Mouse (Mus musculus) induced T-regulatory cell, adult 2 months (primary cell): ENCODE results near the gene Crip1.
A peak's percentile ranks its signal among the peaks of the same experiment; 100 is the strongest.

ENCODE experiments used
- DNase-seq: peaks from one replicate; pipeline ENCODE4 v3.0.0-alpha.2; 2012; ENCODE audit warnings: low read depth

Gene Crip1

DNA sequence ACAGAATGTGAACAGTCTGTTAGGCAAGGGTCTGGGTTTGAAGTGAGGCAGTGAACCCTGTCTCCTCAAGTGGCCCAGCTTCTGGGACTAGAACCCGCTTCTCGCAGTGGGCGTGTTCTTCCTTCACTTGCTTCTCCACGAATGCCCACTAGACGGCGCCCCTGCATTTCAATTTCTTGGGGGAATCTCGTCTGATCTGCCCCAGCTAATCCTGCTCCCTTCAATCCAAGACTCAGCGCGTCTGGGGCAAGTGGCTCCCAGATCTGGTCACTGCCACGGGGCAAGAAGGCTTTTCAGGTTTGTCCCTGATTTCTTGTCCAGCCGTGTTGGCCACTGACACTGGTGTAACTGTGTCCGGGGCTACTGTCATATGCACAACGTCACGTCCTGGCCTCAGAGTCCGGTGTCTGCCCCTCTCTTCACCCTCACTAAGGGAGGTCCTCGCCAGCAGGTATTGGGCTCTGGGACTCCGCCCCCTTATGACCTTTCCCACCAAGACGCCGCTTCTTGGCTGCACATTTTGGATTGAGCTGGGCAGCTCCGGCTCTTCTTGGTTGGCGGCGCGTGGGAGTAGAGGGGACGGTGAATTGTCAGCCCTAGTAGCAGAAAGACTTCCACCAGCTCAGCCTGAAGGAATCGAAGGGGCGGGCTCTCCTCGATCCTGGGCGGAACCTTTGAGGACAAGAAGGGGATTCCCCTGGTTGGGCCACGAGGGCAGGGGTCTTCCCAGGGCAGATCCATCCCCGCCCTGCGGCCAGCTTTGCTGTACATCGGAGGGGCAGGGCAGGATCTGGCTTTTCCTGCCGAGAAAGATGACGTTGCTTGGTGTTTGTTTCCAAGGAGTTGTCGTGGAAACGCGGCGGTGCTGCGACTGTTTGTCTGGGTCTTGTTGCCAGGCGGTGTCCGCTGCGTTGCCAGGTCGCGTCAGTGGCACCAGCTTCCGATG is at the start of gene Crip1:
Gene Crip1 (plus strand): TSS at position 205 of the 946 bp plus-strand sequence.
- peak; percentile 96 for DNase-seq

- DNase-seq: no peak
These were observed 49.1 kb upstream of the Crip1 start for GRCm38 (mm10) chr12:113097040-113097439.

GRCm38 (mm10) chr12:113097749-113098281 is 48.3 kb upstream of the Crip1 start, which contains the start of gene Mta1:
TSS of gene Mta1 (plus strand) at chr12:113098278.
- DNase-seq: peak; percentile 77

DNA sequence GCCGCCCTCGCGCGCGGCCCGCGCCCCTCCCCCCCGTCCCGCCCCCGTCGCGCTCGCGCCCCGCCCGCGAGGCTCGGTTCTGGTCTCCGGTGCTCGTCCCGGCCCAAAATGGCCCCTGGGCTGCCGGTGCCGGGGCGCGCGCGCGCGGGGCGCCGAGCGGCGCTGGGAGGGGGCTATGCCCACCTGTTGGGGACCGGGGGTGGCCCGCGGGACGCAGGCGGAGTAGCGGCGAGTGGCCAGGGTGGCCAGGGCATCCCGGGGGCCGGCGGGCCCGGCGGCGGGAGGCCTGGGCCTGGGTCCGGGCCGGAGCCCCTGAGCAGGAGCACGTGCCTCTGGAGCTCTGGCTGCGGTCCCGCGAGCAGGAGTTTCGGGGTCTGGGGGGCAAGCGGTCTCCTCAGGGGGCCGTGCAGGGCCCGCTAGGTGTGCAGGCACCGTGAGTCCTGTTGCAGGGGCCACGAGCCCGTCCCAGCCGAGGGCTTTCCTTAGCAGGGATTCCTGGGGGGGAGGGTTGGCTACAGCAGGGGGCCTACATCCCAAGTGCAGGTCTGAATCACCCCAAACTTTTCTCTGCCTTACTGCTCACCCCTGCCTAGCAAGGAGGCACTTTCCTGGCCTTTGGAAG is 47.5 kb upstream of the Crip1 start:
- DNase-seq: peak; percentile 59

- peak; percentile 40 for DNase-seq
These were observed 46.5 kb upstream of the Crip1 start for GRCm38 (mm10) chr12:113099470-113100237.

GRCm38 (mm10) chr12:113100448-113101076 is 45.6 kb upstream of the Crip1 start:
- peak; percentile 27 for DNase-seq

- peak; percentile 53 for DNase-seq
These were observed 44.7 kb upstream of the Crip1 start for GRCm38 (mm10) chr12:113101251-113101960.

- DNase-seq: peak; percentile 87
These were observed 43.7 kb upstream of the Crip1 start for GRCm38 (mm10) chr12:113102461-113102860.

DNA sequence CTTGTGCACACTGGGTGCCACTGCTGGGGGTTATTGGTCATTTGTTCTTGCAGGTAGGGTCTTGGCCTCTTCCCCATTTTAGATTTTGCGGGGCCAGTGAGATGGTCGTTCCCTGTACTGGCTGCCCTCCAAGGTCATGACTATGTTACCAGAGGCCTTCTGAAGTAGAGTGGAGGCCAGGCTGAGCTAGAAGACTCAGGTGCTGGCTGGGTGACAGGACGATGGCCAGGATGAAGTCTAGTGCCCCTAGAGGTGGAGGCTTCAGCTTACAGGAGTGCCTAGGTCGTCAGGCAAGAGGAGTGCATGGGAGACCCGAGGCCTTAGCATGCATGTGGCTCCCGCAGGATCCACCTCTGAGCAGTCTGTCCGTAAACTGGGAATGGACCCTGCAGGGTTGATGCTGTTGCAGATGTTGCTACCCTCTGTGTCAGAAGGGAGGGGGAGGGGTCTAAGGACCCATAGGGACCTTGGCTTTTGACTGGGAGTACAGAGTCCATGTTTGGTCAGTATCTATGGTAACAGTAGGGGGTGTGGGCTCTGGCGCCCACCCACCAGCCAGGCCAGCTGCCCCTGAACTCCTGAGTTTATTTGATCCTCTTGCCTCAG is 42.2 kb upstream of the Crip1 start:
- DNase-seq: peak; percentile 60

DNA sequence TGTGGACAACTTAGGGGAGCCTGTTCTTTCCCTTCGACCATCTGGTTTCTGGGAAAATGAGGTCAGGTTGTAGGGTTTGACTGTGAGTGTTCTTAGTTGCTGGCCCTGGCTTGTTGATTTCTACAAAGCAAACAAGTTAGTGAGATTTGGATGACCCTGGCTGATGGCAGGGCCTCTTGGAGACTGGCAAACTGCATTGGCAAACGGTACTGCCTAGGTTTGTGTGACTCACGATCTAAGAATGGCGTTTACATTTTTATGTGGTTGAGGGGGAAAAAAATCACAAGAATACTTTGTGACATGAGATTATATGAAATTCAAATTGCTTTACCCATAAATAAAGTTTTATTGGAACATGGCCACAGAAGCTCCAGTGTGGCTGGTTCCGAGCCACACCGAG is 39.7 kb upstream of the Crip1 start:
- DNase-seq: no peak

DNA sequence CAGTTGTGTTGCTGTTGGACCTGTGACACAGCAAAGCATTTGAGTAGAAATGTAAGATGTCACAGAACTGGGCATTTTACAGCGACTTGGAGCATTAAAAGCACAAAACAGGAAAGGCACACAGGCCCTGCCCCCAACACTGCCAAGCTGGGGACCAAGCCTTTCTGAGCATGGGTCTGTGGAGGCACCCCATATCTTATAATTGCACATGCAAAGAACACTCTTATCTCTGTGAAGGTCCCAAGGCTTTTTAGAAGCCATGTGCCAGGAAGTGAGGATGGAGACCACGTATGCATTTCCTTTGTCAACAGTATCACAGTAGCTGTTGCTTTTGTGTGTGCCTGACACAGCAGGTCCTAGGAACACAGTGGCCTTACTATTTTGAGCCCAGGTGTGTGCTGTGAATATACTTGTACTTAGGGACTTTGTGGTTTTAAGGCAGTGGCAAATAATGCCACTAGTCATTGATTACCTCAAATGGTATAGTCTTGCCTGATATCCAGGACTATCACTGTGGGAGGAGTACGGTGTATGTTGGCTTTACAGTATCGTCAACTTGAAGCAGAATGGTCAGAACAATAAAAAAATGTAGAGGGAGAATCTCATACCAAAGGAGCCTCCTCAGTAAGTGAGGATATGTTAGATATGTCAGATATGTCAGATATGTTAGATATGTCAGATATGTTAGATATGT is 38.5 kb upstream of the Crip1 start:
- DNase-seq: peak; percentile 22

DNA sequence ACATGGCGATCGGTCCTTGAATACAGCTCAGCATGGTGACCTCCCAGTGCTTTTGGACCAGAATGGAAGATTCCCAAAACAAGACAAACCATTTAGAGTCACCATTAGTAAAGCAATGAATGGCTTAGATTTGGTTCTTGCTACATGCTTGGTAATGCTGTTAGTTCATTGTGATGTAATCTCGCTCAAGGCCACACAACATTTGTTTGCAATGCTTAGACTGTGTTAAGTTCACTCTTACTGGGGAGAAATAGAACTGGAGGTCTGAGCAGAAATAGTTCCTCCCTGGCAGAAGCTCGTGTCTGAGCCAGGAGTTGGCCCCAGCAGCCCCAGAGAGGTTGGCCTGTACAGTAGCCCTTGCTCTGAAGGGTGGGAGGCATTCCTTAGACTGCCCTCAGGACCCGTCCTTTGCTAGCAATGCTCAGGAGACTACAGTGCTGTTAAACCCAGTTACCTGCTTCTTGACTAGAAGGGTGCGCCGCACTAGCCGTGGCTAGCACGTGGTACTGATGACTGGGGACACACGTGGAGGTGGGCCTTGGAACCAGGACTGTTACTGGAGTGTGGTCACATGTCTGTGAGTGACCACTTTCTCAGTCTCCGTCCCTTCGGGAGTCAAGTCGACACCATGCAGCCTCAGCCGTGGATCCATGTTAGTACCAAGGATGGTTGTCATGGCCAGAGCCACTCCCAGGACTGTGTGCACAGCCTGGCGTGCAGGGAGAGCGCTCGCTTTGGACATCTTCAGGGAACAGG is 37.4 kb upstream of the Crip1 start:
- DNase-seq: no peak

GRCm38 (mm10) chr12:113109801-113110200 is 36.3 kb upstream of the Crip1 start:
- no peak for DNase-seq

- no peak for DNase-seq
These were observed 32.0 kb upstream of the Crip1 start for GRCm38 (mm10) chr12:113114141-113114540.

DNA sequence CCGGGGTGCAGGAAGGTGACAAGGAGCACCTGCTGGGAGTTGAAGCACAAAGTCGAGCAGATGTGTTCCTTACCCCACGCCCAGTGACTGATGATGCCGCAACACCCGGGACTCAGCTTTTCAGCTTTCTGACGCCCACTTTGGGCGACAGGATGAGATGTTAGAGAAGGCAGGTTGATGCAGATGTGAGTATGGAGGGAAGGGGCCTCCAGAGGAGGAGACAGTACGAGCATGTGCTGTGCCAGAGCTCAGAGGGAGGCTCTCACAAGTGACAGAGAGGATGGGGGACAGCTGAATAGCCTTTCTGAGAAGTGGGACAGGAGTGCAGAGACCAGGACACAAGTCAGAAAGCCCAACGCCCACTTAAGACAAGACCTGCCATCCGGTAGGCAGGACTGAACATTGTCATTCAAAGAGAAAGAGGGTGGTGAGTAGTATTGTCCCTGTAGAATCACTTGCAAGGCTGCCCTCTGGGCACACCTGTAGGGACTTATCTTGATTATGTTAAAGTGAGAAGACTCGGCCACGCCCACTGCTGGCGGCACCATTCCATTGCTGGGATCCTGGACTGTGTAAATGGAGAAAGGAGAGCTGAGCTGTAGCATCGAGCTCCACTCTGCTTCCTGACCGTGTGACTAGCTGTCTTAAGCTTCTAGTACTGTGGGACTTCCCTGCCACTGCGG is 31.1 kb upstream of the Crip1 start:
- DNase-seq: no peak

GRCm38 (mm10) chr12:113119516-113120410 is 26.4 kb upstream of the Crip1 start:
- peak; percentile 88 for DNase-seq

- no peak for DNase-seq
These were observed 21.4 kb upstream of the Crip1 start for GRCm38 (mm10) chr12:113124726-113125125.

GRCm38 (mm10) chr12:113130732-113131131 is 15.4 kb upstream of the Crip1 start:
- DNase-seq: no peak
